Comparison of ENCODE assay signal across 7 mouse cellular contexts in the genomic region with DNA sequence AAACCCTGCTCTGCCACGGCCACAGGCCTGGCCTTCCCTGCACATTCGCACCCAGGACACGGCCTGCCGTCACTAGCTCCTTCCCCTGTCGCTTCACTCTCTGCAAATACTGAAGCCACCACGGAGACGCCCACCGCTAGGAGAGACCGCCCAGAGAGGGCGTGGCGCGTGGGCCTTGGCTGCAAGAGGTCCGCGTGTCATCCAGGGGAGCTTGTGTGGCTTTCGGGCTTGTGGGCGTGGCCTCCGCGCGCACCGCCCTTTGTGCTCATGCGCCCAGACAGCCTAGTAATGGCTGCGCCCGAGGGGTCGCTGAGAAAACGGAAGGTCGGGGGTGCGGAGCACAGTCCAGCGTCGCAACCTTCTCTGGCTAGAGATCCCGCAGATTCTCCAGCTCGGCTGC. TPM values are rescaled to one million over a fixed set of nuclear protein-coding genes. Genes with fewer than 3 reads are reported as not detected.
DNase-seq lines count a peak whose midpoint lies in the region; ATAC-seq lines count a peak whose summit lies in the region.

A gene (plus strand): TSS at position 166 of the 400 bp plus-strand sequence.

- H3K4me2 ChIP-seq in midbrain, embryonic 13.5 days (replicated peaks) = peak within 1 kb of the TSS; percentile 85

- WGBS in embryonic facial prominence, embryonic 10.5 days = under 1% methylated on average over 31 of the region's 31 CpGs
- under 1% methylated on average over 31 of the region's 31 CpGs for WGBS in limb, embryonic 10.5 days
- under 1% methylated on average over 31 of the region's 31 CpGs for WGBS in midbrain, embryonic 13.5 days

- H3K27me3 ChIP-seq in embryonic facial prominence, embryonic 10.5 days (replicated peaks; ENCODE audit: low read depth, poor library complexity, severe bottlenecking) = peaks cover 27% of the 10 kb centered on the region
- H3K27me3 ChIP-seq in limb, embryonic 10.5 days (ENCODE audit: low read depth, poor library complexity, severe bottlenecking) = peaks cover 53% of the 10 kb centered on the region
- H3K27me3 ChIP-seq in midbrain, embryonic 13.5 days = peaks cover 3% of the 10 kb centered on the region; the same call in 1 of the 2 replicates

- H3K4me3 ChIP-seq in embryonic facial prominence, embryonic 10.5 days = peak within 1 kb of the TSS; percentile 76
- H3K4me3 ChIP-seq in limb, embryonic 10.5 days = peak within 1 kb of the TSS; percentile 76
- H3K4me3 ChIP-seq in midbrain, embryonic 13.5 days (replicated peaks) = peak within 1 kb of the TSS; percentile 72

- peak; percentile 95 for ATAC-seq in midbrain, embryonic 13.5 days

- peak within 1 kb of the TSS; percentile 85 for H3K9ac ChIP-seq in midbrain, embryonic 13.5 days (replicated peaks)

- peaks cover 9% of the 10 kb centered on the region; the same call in 1 of the 2 replicates for H3K36me3 ChIP-seq in embryonic facial prominence, embryonic 10.5 days (replicated peaks)
- peaks cover 6% of the 10 kb centered on the region; the same call in 1 of the 2 replicates for H3K36me3 ChIP-seq in limb, embryonic 10.5 days
- H3K36me3 ChIP-seq in midbrain, embryonic 13.5 days = no peaks in the 10 kb centered on the region

- H3K27ac ChIP-seq in embryonic facial prominence, embryonic 10.5 days (replicated peaks) = peak within 1 kb of the TSS; percentile 91
- peak within 1 kb of the TSS; percentile 94 for H3K27ac ChIP-seq in limb, embryonic 10.5 days
- H3K27ac ChIP-seq in midbrain, embryonic 13.5 days = peak within 1 kb of the TSS; percentile 76

- peaks cover 53% of the 10 kb centered on the region for H3K4me1 ChIP-seq in embryonic facial prominence, embryonic 10.5 days
- H3K4me1 ChIP-seq in limb, embryonic 10.5 days = peaks cover 57% of the 10 kb centered on the region
- peaks cover 44% of the 10 kb centered on the region for H3K4me1 ChIP-seq in midbrain, embryonic 13.5 days (replicated peaks)

- peak; percentile 97 for DNase-seq in adrenal gland, postnatal 10 days
- peak; percentile 98 for DNase-seq in embryonic facial prominence, embryonic 10.5 days (ENCODE audit: low spot score)
- DNase-seq in gonadal fat pad, adult 2 months (ENCODE audit: low read depth) = peak; percentile 62
- peak; percentile 98 for DNase-seq in kidney, adult 11 months
- peak; percentile 94 for DNase-seq in limb, embryonic 10.5 days (ENCODE audit: low spot score)
- DNase-seq in spleen, adult 12 weeks (ENCODE audit: low spot score) = peak; percentile 90

- H3K9me3 ChIP-seq in embryonic facial prominence, embryonic 10.5 days = no peaks in the 10 kb centered on the region
- H3K9me3 ChIP-seq in limb, embryonic 10.5 days (replicated peaks) = no peaks in the 10 kb centered on the region
- H3K9me3 ChIP-seq in midbrain, embryonic 13.5 days = no peaks in the 10 kb centered on the region

RNA-seq across cellular contexts. Expression of the gene that starts here (rescaled TPM):
- total RNA-seq in adrenal gland, postnatal 10 days (2021) = 10 to 100 TPM; 35.8 to 44.3 TPM
- polyA plus RNA-seq in embryonic facial prominence, embryonic 10.5 days (2016; fragmentation: Nextera tagmentation; extraction: Ambion mirVana) = 26.3 and 26.6 TPM in 2 replicates
- 23.3 and 24.8 TPM in 2 replicates for polyA plus RNA-seq in gonadal fat pad, adult 2 months (2012; rRNA removed)
- polyA plus RNA-seq in limb, embryonic 10.5 days (2016; fragmentation: Nextera tagmentation; extraction: Ambion mirVana) = 28.9 and 29.0 TPM in 2 replicates
- polyA plus RNA-seq in midbrain, embryonic 13.5 days (2015; fragmentation: Nextera tagmentation; extraction: Ambion mirVana) = 20.6 and 22.9 TPM in 2 replicates

Comparison
In these comparisons a context has a peak if more than half of its experiments do, and no peak if none do; other contexts are left out.
1. Peak in every context shown above with its lines: DNase-seq, ATAC-seq, H3K4me3 ChIP-seq and H3K27ac ChIP-seq.